Mouse (Mus musculus): ENCODE measurements around the gene Nox4. TPM values are rescaled to one million over a fixed set of nuclear protein-coding genes. Genes with fewer than 3 reads are reported as not detected.

The Nox4 gene
- polyA plus RNA-seq, 1 experiment from 2014 or later = 5.6 TPM

DNA sequence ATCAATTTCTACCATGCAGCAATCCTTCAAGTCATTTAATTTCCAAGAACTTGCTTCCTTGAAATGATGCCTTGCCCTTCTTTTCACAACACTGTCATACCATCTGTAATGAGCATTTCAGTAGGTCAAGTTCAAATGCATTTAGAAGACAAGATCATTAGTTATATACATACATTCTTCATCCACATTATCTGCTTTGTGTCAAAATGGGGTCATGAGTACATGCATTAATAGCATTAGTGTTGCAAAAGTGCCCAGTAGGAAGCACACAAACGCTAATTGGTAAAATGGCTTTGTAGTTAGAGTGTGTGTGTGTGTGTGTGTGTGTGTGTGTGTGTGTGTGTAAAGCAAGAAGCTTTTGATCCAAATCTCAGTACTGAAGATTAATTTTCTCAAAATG, 167.4 kb downstream of the Nox4 start:
- WGBS = 81% methylated on average over 1 of the region's 1 CpGs
- Histone ChIP-seq H3K27me3 (ENCODE audit: low read depth, poor library complexity, severe bottlenecking) (no peaks in the 10 kb centered on the region), H3K4me1 (no peaks in the 10 kb centered on the region), H3K4me3 (no peak overlapping the region), H3K27ac (no peak overlapping the region), H3K36me3 (no peaks in the 10 kb centered on the region), H3K9me3 (replicated peaks) (no peaks in the 10 kb centered on the region)
- DNase-seq (ENCODE audit: low spot score) = no peak

Other genes with a start within 250 kb of the Nox4 start
- not detected in 2 replicates for gene Vmn2r79, start 250.0 kb upstream of the Nox4 start, polyA plus RNA-seq (2016; fragmentation: Nextera tagmentation; extraction: Ambion mirVana)
- 0.04 TPM in 1 of 2 replicates, not detected in the other for gene Tyr, start 247.4 kb downstream of the Nox4 start, polyA plus RNA-seq (2016; fragmentation: Nextera tagmentation; extraction: Ambion mirVana)

Measured in limb, embryonic 10.5 days (tissue).